Mouse (Mus musculus): Measurements from ENCODE around the gene Pik3c2g. TPM values are rescaled to one million over a fixed set of nuclear protein-coding genes. Genes with fewer than 3 reads are reported as not detected.

Pik3c2g gene
- total RNA-seq, 1 experiment from 2014 or later = not detected

DNA sequence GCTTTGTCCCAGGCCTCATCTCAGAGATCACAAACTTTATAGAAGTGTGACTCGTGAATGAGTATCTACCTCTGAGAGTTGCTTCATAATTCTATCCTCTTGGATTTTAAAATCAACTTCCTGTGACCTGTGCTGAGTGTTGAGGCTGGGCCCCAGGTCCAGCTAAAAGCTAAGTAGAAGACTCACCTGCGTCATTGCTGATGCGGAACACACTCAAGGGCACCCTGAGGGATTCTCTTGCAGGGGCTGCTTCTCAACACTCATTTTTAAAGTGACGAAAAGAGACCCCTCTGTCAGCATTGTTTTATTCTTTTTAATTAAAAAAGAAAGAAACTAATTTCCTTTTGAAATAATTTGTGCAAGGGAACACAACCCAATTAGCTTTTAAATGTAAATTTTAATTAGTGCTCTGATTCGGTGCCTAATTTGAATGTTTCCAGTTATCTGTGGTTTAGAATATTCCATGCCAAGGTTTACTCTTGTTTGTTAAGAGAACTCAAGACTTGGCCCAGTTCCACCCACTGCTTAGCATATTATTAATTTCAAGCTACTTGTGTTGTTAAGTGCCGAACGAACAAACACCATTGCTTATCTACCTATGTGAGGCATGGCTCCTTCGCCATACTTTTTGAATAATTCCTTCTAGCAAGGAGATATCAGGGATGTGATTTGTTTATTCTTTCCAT is 212.7 kb downstream of the Pik3c2g start:
- ATAC-seq (ENCODE audit: extremely low read depth, insufficient number of reproducible peaks, low FRiP score, poor library complexity, severe bottlenecking) = no peak

DNA sequence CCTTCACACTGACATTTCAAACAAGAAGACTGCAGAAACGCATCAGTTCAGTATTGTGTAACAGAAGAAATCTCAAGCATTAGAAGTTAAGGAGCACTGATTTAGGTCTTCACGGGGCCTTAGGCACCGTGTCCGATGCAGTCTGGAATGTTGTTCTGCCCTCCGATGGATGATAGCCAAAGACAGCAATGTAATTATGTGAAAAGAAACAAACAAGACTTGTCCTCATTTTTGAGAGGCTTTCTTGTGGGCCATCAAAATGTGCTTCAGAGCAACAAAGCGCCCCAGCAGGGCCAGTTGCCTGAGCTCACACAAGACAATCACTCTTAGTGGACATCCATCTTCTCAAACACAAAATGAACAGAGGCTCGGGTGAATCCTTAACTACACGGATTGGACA is 234.9 kb downstream of the Pik3c2g start:
- ATAC-seq (ENCODE audit: extremely low read depth, insufficient number of reproducible peaks, low FRiP score, poor library complexity, severe bottlenecking) = no peak

DNA sequence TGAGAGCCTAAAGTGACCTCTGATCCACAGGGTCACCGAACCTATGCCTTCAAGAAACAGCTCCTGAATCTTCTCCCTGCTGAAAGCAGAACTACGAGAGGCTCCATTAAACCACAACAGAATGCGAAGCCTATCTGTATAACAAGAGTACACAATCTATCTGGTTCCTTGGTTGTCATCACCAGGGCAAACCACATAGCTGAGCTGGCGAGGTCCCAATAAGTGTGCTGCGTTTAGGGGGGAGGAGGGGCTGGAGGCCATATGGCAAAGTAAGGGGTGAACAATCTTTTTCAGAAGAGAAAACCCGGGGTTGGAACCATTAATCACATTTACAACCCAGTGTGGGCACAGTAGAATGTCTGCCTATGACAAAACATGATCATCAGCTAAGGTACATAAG is 251.2 kb downstream of the Pik3c2g start:
- no peak for ATAC-seq (ENCODE audit: extremely low read depth, insufficient number of reproducible peaks, low FRiP score, poor library complexity, severe bottlenecking)

DNA sequence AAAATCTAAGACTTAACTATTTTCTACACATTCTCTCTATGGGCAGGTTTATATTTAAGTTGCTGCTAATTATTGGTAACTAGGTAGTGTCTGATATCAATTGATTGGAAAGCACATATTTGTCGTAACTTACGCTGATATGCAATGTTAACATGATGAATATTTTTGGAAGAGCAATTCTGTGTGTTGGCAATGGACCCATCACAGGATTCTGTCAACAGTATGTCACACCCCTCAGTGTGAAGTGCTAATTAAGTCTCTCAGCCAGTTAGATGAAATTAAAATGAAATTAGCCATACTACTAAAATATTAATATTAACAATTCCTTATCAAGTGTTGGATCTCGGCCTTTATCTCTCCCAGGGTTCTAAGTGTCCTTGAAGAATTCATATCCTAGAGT is 251.7 kb downstream of the Pik3c2g start:
- no peak for ATAC-seq (ENCODE audit: extremely low read depth, insufficient number of reproducible peaks, low FRiP score, poor library complexity, severe bottlenecking)

DNA sequence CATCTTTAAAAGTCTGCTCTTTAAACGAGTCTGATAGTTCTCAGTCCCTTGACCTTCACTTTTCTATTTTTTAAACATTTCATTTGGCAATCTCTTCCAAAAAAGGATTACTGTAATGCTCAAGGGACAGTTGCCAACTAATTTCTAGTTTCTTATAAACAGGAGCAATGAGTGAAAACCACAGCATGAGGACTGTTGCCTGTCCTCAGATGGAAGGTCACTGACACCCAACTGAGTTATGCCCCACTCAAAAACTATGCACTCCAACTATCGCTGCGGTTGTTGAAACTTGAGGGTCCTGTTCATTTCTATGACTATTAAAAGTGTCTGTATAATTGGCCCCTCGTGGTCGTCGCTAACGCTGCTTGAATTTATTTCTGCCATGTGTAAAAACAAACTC is 252.9 kb downstream of the Pik3c2g start:
- ATAC-seq (ENCODE audit: extremely low read depth, insufficient number of reproducible peaks, low FRiP score, poor library complexity, severe bottlenecking) = no peak

DNA sequence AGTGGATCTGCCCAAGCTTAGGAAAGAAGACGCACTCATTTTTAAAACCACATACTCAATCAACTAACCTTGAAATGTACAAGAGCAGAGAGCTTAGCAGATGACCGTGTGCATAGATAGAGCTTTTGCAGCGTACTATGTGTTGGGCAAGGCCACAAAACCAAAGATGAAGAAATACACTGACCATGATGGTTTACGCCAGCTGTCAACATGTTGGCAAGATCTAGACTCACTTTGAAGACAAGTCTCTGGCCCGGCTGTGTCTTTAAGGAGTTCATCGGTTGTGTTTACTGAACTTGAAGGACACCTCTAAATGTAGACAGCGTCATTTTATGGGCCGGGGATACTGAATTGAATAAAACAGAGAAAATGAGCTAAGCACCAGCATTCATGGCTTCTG is 254.3 kb downstream of the Pik3c2g start:
- ATAC-seq (ENCODE audit: extremely low read depth, insufficient number of reproducible peaks, low FRiP score, poor library complexity, severe bottlenecking) = no peak

DNA sequence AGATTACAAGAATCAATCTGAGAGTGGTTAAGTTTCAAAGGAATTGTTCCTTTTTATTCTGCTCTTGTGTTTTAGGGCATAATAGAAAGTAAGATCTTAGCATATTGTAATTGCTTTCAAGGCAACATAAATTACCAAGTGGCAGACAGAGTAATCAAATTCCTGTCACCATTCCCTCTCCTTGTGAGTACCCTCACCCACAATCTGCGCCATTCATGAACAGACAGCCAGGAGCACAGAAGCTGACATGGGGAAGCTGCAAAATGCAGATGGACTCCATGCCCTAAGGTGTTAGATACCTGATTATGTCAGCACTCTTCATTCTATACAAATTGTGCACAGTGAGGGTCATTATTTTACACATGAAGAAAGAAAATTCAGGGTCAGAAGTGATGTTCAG is 255.6 kb downstream of the Pik3c2g start:
- ATAC-seq (ENCODE audit: extremely low read depth, insufficient number of reproducible peaks, low FRiP score, poor library complexity, severe bottlenecking) = no peak

DNA sequence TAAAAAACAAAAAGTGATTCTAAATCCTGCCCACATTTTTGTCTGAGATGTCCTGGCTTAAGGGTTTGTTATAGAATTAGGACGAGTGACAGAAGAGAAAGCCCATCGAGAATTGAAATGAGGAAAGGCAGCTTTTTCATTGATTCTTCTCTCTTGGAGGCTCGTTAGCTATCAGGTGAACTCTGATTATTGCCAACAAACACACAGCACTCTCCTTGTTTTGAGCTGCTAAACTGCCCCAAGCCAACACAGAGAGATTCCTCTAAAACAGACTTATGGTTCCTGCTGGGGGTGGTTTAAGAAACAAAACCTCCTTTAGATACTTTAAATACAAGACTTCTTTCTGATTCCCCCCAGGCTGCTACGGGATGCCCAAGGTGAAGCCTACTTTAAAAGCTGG is 256.5 kb downstream of the Pik3c2g start:
- no peak for ATAC-seq (ENCODE audit: extremely low read depth, insufficient number of reproducible peaks, low FRiP score, poor library complexity, severe bottlenecking)

DNA sequence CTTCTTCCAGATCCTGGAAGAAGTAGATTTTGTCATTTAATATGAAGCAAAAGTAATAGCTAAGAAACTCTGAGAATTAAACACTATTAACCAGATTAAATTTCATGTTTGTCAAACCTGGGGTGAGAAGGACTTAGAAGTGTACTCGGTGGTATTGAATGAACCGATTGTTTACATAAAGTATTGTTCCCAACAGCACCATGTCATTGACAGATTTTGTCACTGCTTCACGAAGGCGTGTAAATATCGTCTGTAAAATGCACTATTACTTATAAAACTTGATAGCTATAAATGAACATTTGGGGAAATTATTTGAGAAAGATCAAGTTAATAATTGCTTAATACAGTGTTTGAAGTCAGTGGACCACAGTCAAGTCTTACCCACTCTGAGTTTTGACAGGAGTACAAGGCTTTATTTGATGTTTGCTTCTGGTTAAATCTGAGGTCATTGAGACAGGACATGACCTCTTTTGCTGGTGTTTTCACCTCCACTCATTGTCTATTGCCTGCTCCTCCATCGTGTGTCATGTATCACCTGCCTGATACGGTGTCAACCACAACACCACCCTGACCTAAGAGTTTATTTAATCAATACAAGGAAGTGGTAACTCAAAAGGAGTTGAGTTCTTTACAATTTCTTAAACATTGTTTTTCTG is 260.0 kb downstream of the Pik3c2g start:
- ATAC-seq (ENCODE audit: extremely low read depth, insufficient number of reproducible peaks, low FRiP score, poor library complexity, severe bottlenecking) = no peak

DNA sequence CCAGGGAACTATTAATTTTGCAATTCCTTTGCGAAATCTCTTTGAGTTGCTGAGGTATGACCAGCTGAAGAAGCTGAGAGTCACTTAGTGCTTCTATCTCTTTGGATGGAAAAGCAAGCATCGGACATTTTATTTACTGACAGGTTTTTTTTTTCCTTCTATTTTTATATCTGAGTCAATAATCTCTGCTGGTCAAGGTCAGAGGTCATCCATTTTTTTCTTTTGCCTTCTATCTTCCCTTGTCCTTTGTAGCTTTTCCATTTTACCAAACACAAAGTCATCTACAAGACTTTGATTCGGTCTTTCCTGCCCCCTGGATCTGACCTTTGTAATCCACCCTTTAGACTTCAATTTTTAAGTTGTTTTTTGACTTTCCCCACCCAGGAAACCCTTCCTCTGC is 262.9 kb downstream of the Pik3c2g start:
- ATAC-seq (ENCODE audit: extremely low read depth, insufficient number of reproducible peaks, low FRiP score, poor library complexity, severe bottlenecking) = no peak

DNA sequence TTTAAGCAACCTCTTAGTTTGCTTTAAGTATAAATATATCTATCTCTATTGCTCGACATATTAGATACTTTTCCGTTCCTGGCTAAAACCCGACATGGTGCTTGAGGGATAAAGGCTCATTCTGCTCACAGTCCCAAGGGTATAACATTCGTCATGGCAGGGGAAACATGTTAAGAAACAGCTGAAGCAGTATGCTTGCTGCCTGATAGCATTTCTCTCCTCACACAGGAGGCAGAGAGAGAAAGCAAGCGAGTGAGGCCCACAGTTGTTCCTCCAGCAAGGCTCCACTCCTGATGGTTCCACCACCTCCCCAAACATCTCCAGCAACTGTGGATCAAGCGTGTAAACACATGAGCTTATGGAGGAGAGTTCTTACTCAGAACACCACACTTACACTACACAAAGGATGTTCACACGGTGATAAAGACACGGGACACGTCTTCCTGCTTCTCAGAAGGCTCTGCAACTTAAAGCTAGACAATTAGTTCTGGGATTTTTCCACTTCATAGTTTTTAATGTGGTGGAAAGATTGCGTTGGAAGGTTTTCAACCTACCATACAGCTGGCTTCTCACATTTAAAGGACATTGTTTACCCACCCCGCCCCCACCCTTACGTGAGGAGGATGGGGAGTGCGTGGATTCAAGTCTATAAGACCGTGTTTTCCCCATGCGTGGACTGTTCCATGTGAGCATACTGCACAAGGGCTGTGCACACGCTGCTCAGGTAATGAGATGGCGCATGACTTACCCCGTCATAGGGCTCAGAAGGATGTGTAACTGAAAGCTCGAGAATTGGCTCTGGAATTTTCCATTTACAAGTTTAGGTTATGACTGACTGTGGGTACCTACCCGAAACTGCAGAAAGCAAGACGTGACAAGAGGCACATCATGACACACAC is 264.9 kb downstream of the Pik3c2g start:
- ATAC-seq (ENCODE audit: extremely low read depth, insufficient number of reproducible peaks, low FRiP score, poor library complexity, severe bottlenecking) = no peak

DNA sequence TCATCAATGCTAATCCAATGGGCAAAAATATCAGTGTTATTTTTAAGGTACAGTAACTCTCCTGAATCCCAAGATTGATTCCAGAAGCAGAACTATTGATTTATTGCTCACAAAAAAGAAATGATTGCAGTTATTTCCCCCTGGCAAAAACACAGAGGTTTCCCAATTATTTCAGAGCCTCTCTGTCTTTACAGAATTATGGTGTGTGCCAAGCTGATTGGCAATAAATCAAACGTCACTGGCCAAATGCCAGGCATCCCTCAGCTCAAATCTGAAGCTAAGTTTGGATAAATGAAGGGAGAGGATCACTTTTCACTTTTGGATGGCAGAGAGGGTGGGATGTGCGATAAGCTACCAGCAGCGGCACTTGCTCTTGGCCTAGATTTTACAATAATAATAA is 265.8 kb downstream of the Pik3c2g start:
- ATAC-seq (ENCODE audit: extremely low read depth, insufficient number of reproducible peaks, low FRiP score, poor library complexity, severe bottlenecking) = no peak

DNA sequence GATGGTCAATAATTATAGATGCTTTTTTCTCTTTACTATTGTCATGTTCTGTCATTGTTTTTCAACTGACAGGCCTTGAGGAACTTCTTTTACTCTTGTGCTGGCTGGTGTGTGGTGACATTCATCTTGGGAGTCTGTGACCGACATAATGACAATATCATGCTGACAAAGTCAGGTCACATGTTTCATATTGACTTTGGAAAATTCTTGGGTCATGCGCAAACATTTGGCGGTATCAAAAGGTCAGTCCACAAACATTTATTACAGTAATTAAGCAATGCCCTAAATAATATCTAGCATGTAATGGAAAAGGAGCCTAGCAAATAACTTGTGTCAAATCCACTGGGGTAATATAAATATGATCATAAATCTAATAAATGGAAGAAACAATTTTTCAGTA is 273.1 kb downstream of the Pik3c2g start:
- ATAC-seq (ENCODE audit: extremely low read depth, insufficient number of reproducible peaks, low FRiP score, poor library complexity, severe bottlenecking) = no peak

DNA sequence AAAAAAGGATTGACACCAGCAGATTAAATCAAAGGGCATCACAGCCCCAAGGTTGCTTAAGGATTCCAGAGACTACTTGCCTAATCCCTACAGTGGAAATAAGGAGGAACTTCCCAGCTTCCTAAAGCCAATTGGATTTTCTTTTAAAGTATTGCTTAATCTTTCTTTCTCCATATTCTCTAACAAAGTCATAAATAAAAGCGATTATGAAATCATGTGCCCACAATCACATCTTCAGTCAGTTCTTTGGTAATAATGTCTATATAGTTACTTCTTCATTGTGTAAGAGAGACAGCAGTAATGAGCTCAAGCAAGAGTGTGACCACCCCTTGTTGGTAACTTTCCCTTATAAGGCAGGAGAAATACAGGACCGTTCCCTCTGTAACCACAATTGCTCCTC is 274.5 kb downstream of the Pik3c2g start:
- ATAC-seq (ENCODE audit: extremely low read depth, insufficient number of reproducible peaks, low FRiP score, poor library complexity, severe bottlenecking) = no peak

DNA sequence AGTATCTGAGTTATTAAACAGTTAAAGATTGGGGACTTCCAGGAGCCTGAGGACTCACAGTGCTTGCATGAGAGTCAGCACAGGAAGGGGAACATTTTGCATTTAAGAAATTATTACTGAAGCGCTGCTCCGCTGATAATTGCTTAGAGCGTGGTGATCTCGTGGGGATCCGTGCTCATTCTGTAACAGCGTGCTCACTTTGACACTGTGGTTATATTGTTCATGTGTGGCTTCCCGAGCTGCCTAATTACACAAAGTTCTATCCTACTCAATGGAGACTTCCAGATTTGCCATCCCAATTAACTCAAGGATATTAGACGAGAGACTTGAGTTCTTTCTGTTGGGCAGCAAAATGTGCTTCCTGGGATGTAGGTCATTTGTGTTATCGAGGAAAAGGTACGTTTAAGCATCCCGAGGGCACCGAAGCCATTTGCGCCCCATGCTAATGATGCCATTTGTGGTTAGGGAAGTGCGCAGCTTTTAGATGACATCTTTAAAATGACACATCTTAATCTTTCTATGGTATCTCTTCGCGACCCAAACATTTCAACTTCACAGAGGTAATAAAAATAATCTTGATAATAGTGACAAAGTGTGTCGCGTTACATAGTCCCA is 278.1 kb downstream of the Pik3c2g start:
- ATAC-seq (ENCODE audit: extremely low read depth, insufficient number of reproducible peaks, low FRiP score, poor library complexity, severe bottlenecking) = no peak

DNA sequence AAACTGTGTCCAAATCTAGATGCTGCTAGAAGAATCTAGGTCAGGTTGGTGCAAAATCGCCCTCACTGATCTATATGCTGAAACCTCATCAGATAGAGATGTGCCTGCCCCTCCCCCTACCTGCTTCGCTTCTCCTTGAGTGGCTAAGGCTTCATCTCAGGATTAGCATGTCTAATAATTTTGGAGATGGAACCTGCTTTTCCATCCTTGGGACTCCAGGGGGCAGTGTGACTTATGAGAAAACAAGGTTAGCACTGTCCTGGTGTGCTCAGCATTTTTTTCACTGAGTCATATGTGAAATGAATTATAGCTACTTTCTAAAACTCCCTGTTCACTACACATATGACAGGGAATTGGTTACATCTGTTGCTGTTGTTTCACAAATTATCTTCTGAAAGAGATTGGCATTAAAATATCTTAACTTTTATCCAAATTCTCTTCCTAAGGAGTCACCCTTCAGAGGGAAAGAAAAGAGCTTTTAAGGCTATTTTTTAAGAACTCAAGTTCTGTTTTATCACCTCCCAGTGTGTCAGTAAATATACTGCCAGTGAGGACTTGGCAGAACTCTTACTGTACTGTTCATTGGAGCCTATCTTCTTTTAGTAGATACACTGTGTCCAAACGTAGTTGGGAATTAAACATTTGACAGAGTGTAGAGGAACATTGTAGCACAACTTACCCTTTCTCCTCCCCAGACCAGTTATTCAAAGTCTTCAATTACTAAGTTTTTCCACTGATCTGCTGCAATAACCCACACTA is 287.6 kb downstream of the Pik3c2g start:
- no peak for ATAC-seq (ENCODE audit: extremely low read depth, insufficient number of reproducible peaks, low FRiP score, poor library complexity, severe bottlenecking)

DNA sequence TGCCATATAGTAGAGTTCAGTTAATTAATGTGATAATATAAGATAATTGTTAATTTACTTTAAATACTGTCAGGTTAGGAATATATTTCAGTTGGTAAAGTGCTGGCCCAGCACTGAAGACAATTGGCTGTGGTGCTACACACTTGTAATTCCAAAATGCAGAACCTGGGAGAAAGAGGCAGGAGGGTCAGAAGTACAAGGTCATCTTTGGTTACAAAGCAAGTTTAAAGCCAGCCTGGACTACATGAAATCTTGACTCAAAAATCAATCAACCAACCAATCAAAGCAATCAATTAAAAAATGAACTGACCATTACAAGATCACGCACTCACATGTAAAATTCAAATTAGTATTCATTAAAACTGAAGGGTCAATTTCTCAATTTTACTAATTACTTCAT is 289.7 kb downstream of the Pik3c2g start:
- no peak for ATAC-seq (ENCODE audit: extremely low read depth, insufficient number of reproducible peaks, low FRiP score, poor library complexity, severe bottlenecking)

DNA sequence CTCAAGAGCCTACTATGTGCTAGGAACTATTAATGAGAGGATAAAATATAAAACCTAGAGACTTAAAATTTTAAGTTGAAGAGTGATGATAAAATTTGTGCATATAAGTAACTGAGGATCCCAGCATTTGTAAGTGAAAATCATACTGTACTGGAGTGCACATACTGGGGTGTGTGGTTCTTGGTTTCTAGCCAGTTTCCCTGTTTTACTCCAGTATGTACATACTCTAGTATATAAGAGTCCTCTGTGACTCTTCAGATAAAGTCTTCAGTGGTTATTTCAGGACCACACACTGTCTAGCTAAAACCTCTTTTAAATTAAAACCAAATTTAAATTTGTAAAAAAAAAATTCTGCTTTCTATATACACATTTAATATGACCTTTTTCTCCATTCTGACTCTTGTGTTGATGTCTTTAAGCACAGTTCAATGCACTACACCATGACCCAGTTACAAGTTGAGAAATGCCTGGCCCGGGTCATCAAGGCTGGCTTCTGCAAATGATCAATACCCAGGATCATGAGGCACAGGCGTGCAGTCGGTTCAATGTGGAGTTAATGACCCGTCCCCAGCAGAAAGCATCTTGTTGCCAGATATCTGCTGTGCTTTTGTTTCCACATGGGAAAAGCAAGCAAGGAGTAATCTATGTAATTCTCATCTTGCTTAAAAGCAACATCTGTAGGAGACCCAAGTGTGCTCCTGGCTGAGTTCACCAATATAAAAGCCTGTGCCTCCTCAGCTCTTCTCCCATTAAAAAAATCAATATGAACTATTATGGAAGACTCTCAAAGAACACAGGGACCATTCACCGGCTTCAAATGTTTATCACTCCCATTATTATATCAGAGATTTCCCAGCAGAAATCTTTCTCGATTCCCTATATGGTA is 290.7 kb downstream of the Pik3c2g start:
- ATAC-seq (ENCODE audit: extremely low read depth, insufficient number of reproducible peaks, low FRiP score, poor library complexity, severe bottlenecking) = no peak

Measured in neutrophil, adult 5-6 weeks (primary cell).